Mouse (Mus musculus): ENCODE measurements around the gene Ccdc194. TPM values are rescaled to one million over a fixed set of nuclear protein-coding genes. Genes with fewer than 3 reads are reported as not detected.

Ccdc194 gene
- polyA plus RNA-seq, 1 experiment from 2014 or later: not detected

DNA sequence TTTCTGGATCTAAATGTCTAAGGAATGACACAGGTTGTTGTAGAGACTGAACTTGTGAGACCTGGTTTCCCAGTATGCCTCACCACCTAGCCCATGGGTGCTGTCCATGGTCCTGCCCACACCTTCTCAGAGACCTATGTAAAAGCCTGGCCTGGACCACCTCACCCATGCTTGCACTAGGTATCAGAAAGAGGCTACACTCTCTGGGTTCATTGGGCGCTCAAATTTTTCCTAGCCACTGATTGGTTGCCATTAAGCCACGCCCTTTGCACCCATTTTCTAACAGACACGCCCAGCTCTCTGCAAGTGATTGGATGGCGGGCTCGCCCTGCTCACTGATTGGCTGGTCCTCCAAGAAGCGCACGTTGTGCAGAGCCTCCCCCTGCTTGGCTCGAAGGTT, 41.6 kb downstream of the Ccdc194 start:
- Histone ChIP-seq H3K9me3 (ENCODE audit: control insufficient read depth, low read length) (no peaks in the 10 kb centered on the region), H3K4me2 (ENCODE audit: low read depth, low read length, severe bottlenecking) (no peak overlapping the region), H3K4me1 (replicated peaks; ENCODE audit: control insufficient read depth, insufficient read depth, low read length) (peaks cover 6% of the 10 kb centered on the region), H3K27me3 (ENCODE audit: control insufficient read depth, insufficient read depth, low read length) (no peaks in the 10 kb centered on the region), H3K4me3 (ENCODE audit: low read depth, low read length) (no peak overlapping the region), H3K27ac (ENCODE audit: low read depth, low read length) (no peak overlapping the region), H3K9ac (ENCODE audit: low read length) (no peak overlapping the region), H3K36me3 (ENCODE audit: control insufficient read depth, insufficient read depth, low read length) (no peaks in the 10 kb centered on the region; the same call in none of the 2 replicates)
- DNase-seq (ENCODE audit: low spot score): peak; percentile 64
- ATAC-seq (replicated peaks; ENCODE audit: low FRiP score): no peak
- WGBS: 49% methylated on average over 8 of the region's 8 CpGs

DNA sequence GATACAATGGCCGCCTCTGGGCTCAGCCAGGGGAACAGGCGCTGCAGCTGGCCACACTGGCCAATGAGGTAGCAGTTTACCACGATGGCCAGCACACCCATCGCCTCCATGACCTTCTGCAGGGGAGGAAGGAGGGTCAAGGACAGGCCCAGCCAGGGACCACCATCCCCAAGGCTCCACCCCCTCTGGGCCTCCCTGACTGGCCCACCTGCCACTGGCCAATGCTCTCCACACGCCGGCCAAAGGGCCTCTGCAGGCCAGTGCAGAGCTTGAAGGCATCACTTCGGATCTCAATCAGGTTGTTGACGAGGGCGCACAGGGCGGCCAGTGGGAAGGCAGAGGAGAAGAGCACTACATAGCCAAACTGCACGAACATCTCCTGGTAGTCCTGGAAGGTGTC, 46.6 kb downstream of the Ccdc194 start:
- Histone ChIP-seq H3K36me3 (ENCODE audit: control insufficient read depth, insufficient read depth, low read length) (no peaks in the 10 kb centered on the region; the same call in none of the 2 replicates), H3K4me1 (replicated peaks; ENCODE audit: control insufficient read depth, insufficient read depth, low read length) (peaks cover 4% of the 10 kb centered on the region), H3K9me3 (ENCODE audit: control insufficient read depth, low read length) (no peaks in the 10 kb centered on the region), H3K9ac (ENCODE audit: low read length) (no peak overlapping the region), H3K27ac (ENCODE audit: low read depth, low read length) (no peak overlapping the region), H3K4me3 (ENCODE audit: low read depth, low read length) (no peak overlapping the region), H3K4me2 (ENCODE audit: low read depth, low read length, severe bottlenecking) (no peak overlapping the region), H3K27me3 (ENCODE audit: control insufficient read depth, insufficient read depth, low read length) (no peaks in the 10 kb centered on the region)
- 93% methylated on average over 11 of the region's 11 CpGs for WGBS
- DNase-seq (ENCODE audit: low spot score) (no peak), ATAC-seq (replicated peaks; ENCODE audit: low FRiP score) (no peak)

- ATAC-seq (replicated peaks; ENCODE audit: low FRiP score) (no peak), DNase-seq (ENCODE audit: low spot score) (peak; percentile 68)
- Histone ChIP-seq H3K4me1 (replicated peaks; ENCODE audit: control insufficient read depth, insufficient read depth, low read length) (peaks cover 4% of the 10 kb centered on the region), H3K4me2 (ENCODE audit: low read depth, low read length, severe bottlenecking) (peak overlapping the region; percentile 86), H3K4me3 (ENCODE audit: low read depth, low read length) (peak overlapping the region; percentile 51), H3K9ac (ENCODE audit: low read length) (peak overlapping the region; percentile 70), H3K27ac (ENCODE audit: low read depth, low read length) (no peak overlapping the region), H3K27me3 (ENCODE audit: control insufficient read depth, insufficient read depth, low read length) (no peaks in the 10 kb centered on the region), H3K9me3 (ENCODE audit: control insufficient read depth, low read length) (no peaks in the 10 kb centered on the region), H3K36me3 (ENCODE audit: control insufficient read depth, insufficient read depth, low read length) (no peaks in the 10 kb centered on the region; the same call in none of the 2 replicates)
- 42% methylated on average over 14 of the region's 14 CpGs for WGBS
Observed at GRCm38 (mm10) chr8:71477196-71477845, 48.2 kb downstream of the Ccdc194 start.

- no peaks in the 10 kb centered on the region for H3K9me3 ChIP-seq (ENCODE audit: control insufficient read depth, low read length)
- peak overlapping the region; percentile 64 for H3K27ac ChIP-seq (ENCODE audit: low read depth, low read length)
- WGBS: under 1% methylated on average over 117 of the region's 121 CpGs
- no peaks in the 10 kb centered on the region; the same call in none of the 2 replicates for H3K36me3 ChIP-seq (ENCODE audit: control insufficient read depth, insufficient read depth, low read length)
- H3K4me1 ChIP-seq (replicated peaks; ENCODE audit: control insufficient read depth, insufficient read depth, low read length): peaks cover 4% of the 10 kb centered on the region
- peak overlapping the region; percentile 86 for H3K4me2 ChIP-seq (ENCODE audit: low read depth, low read length, severe bottlenecking)
- no peaks in the 10 kb centered on the region for H3K27me3 ChIP-seq (ENCODE audit: control insufficient read depth, insufficient read depth, low read length)
- peak overlapping the region; percentile 70 for H3K9ac ChIP-seq (ENCODE audit: low read length)
- ATAC-seq (replicated peaks; ENCODE audit: low FRiP score) (peak; percentile 70), DNase-seq (ENCODE audit: low spot score) (peak; percentile 88)
- H3K4me3 ChIP-seq (ENCODE audit: low read depth, low read length): peak overlapping the region; percentile 51
Observed at GRCm38 (mm10) chr8:71476099-71476940, 49.2 kb downstream of the Ccdc194 start.

DNA sequence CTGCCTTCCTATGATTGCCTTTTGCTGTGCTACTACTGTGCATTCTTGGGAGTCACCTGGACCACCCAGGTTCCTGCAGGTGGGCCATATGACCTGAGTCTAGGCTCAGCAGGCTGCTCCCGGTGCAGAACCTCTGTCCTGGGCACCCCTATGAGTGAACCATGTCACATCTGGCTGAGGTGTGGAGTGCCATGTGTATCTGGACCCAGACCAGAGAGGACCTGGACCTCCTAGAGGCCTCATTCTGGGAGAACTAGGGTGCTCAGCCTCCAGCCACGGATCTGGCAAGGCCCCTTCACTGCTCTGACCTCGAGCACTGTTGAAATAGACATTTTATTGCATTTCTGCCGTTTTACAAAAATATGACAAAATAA, 49.8 kb downstream of the Ccdc194 start:
- no peaks in the 10 kb centered on the region; the same call in none of the 2 replicates for H3K36me3 ChIP-seq (ENCODE audit: control insufficient read depth, insufficient read depth, low read length)
- no peak for DNase-seq (ENCODE audit: low spot score)
- no peaks in the 10 kb centered on the region for H3K27me3 ChIP-seq (ENCODE audit: control insufficient read depth, insufficient read depth, low read length)
- H3K4me3 ChIP-seq (ENCODE audit: low read depth, low read length): peak overlapping the region; percentile 51
- WGBS: 32% methylated on average over 4 of the region's 4 CpGs
- peak overlapping the region; percentile 70 for H3K9ac ChIP-seq (ENCODE audit: low read length)
- peak; percentile 19 for ATAC-seq (replicated peaks; ENCODE audit: low FRiP score)
- H3K27ac ChIP-seq (ENCODE audit: low read depth, low read length): peak overlapping the region; percentile 64; the same call in 1 of the 2 replicates
- no peaks in the 10 kb centered on the region for H3K9me3 ChIP-seq (ENCODE audit: control insufficient read depth, low read length)
- H3K4me1 ChIP-seq (replicated peaks; ENCODE audit: control insufficient read depth, insufficient read depth, low read length): peaks cover 4% of the 10 kb centered on the region
- peak overlapping the region; percentile 86 for H3K4me2 ChIP-seq (ENCODE audit: low read depth, low read length, severe bottlenecking)

DNA sequence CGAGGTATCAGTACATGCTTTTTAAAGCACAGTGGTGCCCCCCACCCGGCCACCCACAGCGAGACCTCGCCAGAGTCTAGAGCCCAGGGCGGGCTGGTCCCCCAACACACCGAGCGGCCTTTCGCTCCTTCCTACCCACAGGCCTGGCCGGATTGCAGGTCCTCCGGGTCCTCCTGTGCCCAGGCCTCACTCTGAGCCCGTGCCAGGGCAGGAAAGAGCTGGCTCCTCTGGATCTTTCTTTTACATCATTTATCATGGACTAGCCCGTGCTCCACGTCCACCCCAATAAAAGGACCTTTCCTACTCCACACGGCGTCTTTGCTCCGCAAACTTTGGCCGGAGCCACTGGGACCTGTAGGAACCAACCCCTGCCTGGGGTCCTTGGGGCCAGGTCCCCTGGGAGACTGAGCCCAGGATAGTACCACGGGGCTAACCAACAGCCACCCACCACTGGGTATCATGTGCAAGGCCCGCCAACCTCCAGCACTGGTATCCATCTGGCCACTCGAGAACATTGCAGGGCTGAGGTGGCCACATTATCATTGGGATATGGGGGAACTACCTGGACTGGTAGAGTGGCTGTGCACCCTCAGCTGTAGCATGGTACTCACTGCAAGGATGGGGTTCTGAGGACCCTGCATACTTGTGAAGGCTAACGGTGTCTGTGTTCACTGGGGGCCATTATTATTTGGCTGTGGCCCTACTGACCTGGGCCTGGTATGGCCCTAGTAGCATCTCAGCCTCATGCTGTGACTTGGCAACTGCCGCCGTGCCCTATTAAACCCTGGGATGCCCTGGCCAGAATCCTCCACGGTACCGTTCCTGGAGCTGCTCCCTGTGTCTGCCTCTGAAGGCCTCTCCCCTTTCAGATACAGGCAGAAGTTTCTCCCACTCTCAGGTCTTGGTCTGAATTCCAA, 50.5 kb downstream of the Ccdc194 start:
- peaks cover 7% of the 10 kb centered on the region for H3K4me1 ChIP-seq (replicated peaks; ENCODE audit: control insufficient read depth, insufficient read depth, low read length)
- no peak overlapping the region for H3K4me2 ChIP-seq (ENCODE audit: low read depth, low read length, severe bottlenecking)
- no peaks in the 10 kb centered on the region for H3K9me3 ChIP-seq (ENCODE audit: control insufficient read depth, low read length)
- H3K36me3 ChIP-seq (ENCODE audit: control insufficient read depth, insufficient read depth, low read length): no peaks in the 10 kb centered on the region; the same call in none of the 2 replicates
- WGBS: 90% methylated on average over 25 of the region's 25 CpGs
- ATAC-seq (replicated peaks; ENCODE audit: low FRiP score): no peak
- no peak for DNase-seq (ENCODE audit: low spot score)
- no peaks in the 10 kb centered on the region for H3K27me3 ChIP-seq (ENCODE audit: control insufficient read depth, insufficient read depth, low read length)
- H3K4me3 ChIP-seq (ENCODE audit: low read depth, low read length): no peak overlapping the region
- H3K27ac ChIP-seq (ENCODE audit: low read depth, low read length): no peak overlapping the region
- H3K9ac ChIP-seq (ENCODE audit: low read length): no peak overlapping the region; the same call in 1 of the 2 replicates

DNA sequence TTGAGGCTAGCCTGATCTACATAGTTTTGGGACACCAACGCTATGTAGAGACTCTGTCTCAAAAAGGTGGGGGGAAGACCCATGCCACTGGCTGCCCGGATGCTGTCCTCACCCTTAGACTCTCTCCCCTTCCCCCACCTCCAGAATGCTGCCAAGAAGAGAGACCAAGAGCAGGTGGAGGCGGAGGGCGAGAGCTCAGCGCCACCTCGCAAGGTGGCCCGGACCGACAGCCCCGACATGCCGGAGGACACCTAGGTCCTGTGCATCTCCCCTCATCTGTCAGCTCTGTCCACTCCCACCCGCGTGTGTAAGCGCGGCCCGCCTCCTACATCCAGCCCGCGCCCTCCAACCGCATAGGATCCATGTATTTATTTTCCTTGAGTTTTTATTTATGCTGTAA, 51.2 kb downstream of the Ccdc194 start:
- DNase-seq (ENCODE audit: low spot score): no peak
- no peak for ATAC-seq (replicated peaks; ENCODE audit: low FRiP score)
- H3K36me3 ChIP-seq (ENCODE audit: control insufficient read depth, insufficient read depth, low read length): no peaks in the 10 kb centered on the region; the same call in 1 of the 2 replicates
- H3K4me2 ChIP-seq (ENCODE audit: low read depth, low read length, severe bottlenecking): no peak overlapping the region
- H3K4me3 ChIP-seq (ENCODE audit: low read depth, low read length): no peak overlapping the region
- no peaks in the 10 kb centered on the region for H3K9me3 ChIP-seq (ENCODE audit: control insufficient read depth, low read length)
- H3K9ac ChIP-seq (ENCODE audit: low read length): no peak overlapping the region
- WGBS: 96% methylated on average over 18 of the region's 18 CpGs
- peaks cover 11% of the 10 kb centered on the region for H3K4me1 ChIP-seq (replicated peaks; ENCODE audit: control insufficient read depth, insufficient read depth, low read length)
- no peak overlapping the region for H3K27ac ChIP-seq (ENCODE audit: low read depth, low read length)
- no peaks in the 10 kb centered on the region for H3K27me3 ChIP-seq (ENCODE audit: control insufficient read depth, insufficient read depth, low read length)
